Mouse (Mus musculus) C2C12 (cell line): ENCODE results near the gene Vtn. TPM values are rescaled to one million over a fixed set of nuclear protein-coding genes. Genes with fewer than 3 reads are reported as not detected.

Source experiments
- H3K27me3 ChIP-seq: one replicate; pipeline ENCODE4 v1.6.1; 2011; ENCODE audit not compliant: control insufficient read depth, insufficient read depth, insufficient read length
- H3K36me3 ChIP-seq: one replicate; pipeline ENCODE4 v1.6.1; 2011; ENCODE audit not compliant: control insufficient read depth, insufficient read depth
- H3K4me3 ChIP-seq: one replicate; pipeline ENCODE4 v1.5.1; 2011; ENCODE audit warnings: mild to moderate bottlenecking, control low read depth; ENCODE audit not compliant: poor library complexity, insufficient read depth, severe bottlenecking
- H3K79me2 ChIP-seq: one replicate; pipeline ENCODE4 v1.6.1; 2011; ENCODE audit not compliant: control insufficient read depth, insufficient read depth
- H3K79me3 ChIP-seq: one replicate; pipeline ENCODE4 v1.6.1; 2011; ENCODE audit warnings: low read depth, control low read depth
- H3ac ChIP-seq: one replicate; pipeline ENCODE3; 2011; ENCODE audit warnings: low read depth; ENCODE audit not compliant: control insufficient read depth, insufficient read length
- CEBPB ChIP-seq: IDR thresholded peaks from one replicate; pipeline ENCODE4 v1.6.1; 2011; ENCODE audit warnings: low read depth, mild to moderate bottlenecking, control low read depth, moderate library complexity
- CTCF ChIP-seq: IDR thresholded peaks from one replicate; pipeline ENCODE4 v1.5.1; 2011; ENCODE audit not compliant: control insufficient read depth, insufficient read depth, insufficient read length
- FOSL1 ChIP-seq: IDR thresholded peaks from one replicate; pipeline ENCODE4 v1.8.0; 2011; ENCODE audit warnings: mild to moderate bottlenecking, low read length; ENCODE audit not compliant: poor library complexity, insufficient read depth, severe bottlenecking
- MAX ChIP-seq: IDR thresholded peaks from one replicate; pipeline ENCODE4 v1.6.1; 2011; ENCODE audit warnings: mild to moderate bottlenecking, control low read depth
- MYOD1 ChIP-seq: IDR thresholded peaks from one replicate; pipeline ENCODE4 v1.6.1; 2011; ENCODE audit warnings: low read depth; ENCODE audit not compliant: control insufficient read depth, insufficient read length
- MYOG ChIP-seq: IDR thresholded peaks from one replicate; pipeline ENCODE4 v1.6.1; 2011; ENCODE audit not compliant: control insufficient read depth, insufficient read length; ENCODE audit errors: extremely low read depth
- USF1 ChIP-seq: IDR thresholded peaks from one replicate; pipeline ENCODE4 v1.6.1; 2011; ENCODE audit warnings: low read depth, mild to moderate bottlenecking, control low read depth, moderate library complexity
- polyA plus RNA-seq: library from polyadenylated mRNA; unstranded; fragments of >200 nt; fragmentation: generic; extraction: Trizol; gene quantifications from one replicate; pipeline ENCODE4 v1.2.1, GENCODE M21; 2012; ENCODE audit warnings: missing spikeins

The Vtn gene
- polyA plus RNA-seq, 1 experiment = not detected

GRCm38 (mm10) chr11:78512025-78512957, 13.4 kb downstream of the Vtn start, which contains the start of the genes Tmem199 and Poldip2:
Tmem199 (minus strand) TSS chr11:78512172.
Poldip2 (plus strand) TSS chr11:78512193.
- Histone ChIP-seq H3K4me3 (peak within 1 kb of the TSS; percentile 93), H3K27me3 (no peaks in the 10 kb centered on the region), H3ac (peak within 1 kb of the TSS; percentile 95), H3K36me3 (peaks cover 60% of the 10 kb centered on the region), H3K79me3 (peaks cover 18% of the 10 kb centered on the region), H3K79me2 (peaks cover 39% of the 10 kb centered on the region)
- TF ChIP-seq FOSL1 = no peak
- peak; percentile 72 for TF ChIP-seq MAX
- no peak for TF ChIP-seq MYOG
- TF ChIP-seq MYOD1 = no peak
- no peak for TF ChIP-seq CEBPB
- TF ChIP-seq CTCF = no peak
- TF ChIP-seq USF1 = peak; percentile 87

- Histone ChIP-seq H3K36me3 (peaks cover 60% of the 10 kb centered on the region), H3K4me3 (peak overlapping the region; percentile 93), H3K27me3 (no peaks in the 10 kb centered on the region), H3K79me2 (peaks cover 39% of the 10 kb centered on the region), H3K79me3 (peaks cover 18% of the 10 kb centered on the region), H3ac (peak overlapping the region; percentile 66)
- TF ChIP-seq CEBPB = no peak
- TF ChIP-seq MAX = no peak
- no peak for TF ChIP-seq MYOD1
- no peak for TF ChIP-seq CTCF
- no peak for TF ChIP-seq MYOG
- TF ChIP-seq FOSL1 = no peak
- no peak for TF ChIP-seq USF1
These were observed 14.4 kb downstream of the Vtn start for GRCm38 (mm10) chr11:78513106-78513790.

GRCm38 (mm10) chr11:78515549-78516325, 16.8 kb downstream of the Vtn start:
- H3K79me2 ChIP-seq = peaks cover 36% of the 10 kb centered on the region
- no peak overlapping the region for H3K4me3 ChIP-seq
- H3K79me3 ChIP-seq = peaks cover 17% of the 10 kb centered on the region
- H3K27me3 ChIP-seq = no peaks in the 10 kb centered on the region
- H3K36me3 ChIP-seq = peaks cover 70% of the 10 kb centered on the region
- TF ChIP-seq FOSL1 = no peak
- H3ac ChIP-seq = no peak overlapping the region

GRCm38 (mm10) chr11:78518931-78519330, 20.0 kb downstream of the Vtn start:
- Histone ChIP-seq H3K4me3 (no peak overlapping the region), H3K27me3 (no peaks in the 10 kb centered on the region), H3ac (no peak overlapping the region), H3K79me3 (no peaks in the 10 kb centered on the region), H3K79me2 (peaks cover 4% of the 10 kb centered on the region), H3K36me3 (peaks cover 94% of the 10 kb centered on the region)
- TF ChIP-seq MYOG (no peak), CTCF (no peak), MAX (no peak), MYOD1 (no peak), USF1 (no peak), FOSL1 (no peak), CEBPB (no peak)

GRCm38 (mm10) chr11:78521880-78522279, 23.0 kb downstream of the Vtn start:
- H3ac ChIP-seq = no peak overlapping the region
- no peak overlapping the region for H3K4me3 ChIP-seq
- H3K27me3 ChIP-seq = no peaks in the 10 kb centered on the region
- no peaks in the 10 kb centered on the region for H3K79me3 ChIP-seq
- no peak for TF ChIP-seq FOSL1
- TF ChIP-seq MYOD1 = no peak
- TF ChIP-seq MAX = no peak
- no peak for TF ChIP-seq MYOG
- no peak for TF ChIP-seq CTCF
- no peak for TF ChIP-seq USF1
- no peak for TF ChIP-seq CEBPB
- no peaks in the 10 kb centered on the region for H3K79me2 ChIP-seq
- H3K36me3 ChIP-seq = peaks cover 97% of the 10 kb centered on the region
